Mouse (Mus musculus): Measurements from ENCODE around the gene Ereg.

The Ereg gene

DNA sequence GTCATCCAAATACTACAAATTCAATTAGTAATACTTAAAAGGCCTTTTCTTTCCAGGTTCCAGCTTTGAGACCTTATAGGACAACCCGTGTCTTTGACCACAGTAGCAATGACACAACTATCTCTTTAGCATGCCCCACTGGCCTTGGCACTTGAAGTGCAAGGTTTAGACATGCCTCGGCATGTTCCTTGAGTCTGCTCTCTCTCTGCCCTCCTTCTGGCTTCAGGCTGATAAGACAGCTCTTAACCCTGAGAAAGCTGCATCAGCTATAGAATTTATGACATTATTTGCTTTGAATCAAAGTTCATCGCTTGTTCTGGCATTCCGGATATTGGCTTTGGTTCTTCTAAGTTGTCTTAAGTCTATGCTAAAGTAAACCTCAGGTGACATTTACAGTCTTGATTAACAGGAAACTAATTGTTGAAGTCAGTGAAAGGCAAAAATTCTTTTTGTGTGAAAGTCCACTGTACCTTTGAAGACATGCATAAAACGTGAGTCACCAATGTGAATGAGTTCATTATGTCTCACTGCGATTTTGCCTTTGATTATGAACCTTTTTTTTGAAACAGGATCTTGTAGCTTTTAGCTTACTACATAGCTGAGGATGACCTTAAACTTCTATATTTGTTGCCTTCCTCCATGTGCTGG, 35.7 kb downstream of the Ereg start:
- DNase-seq (ENCODE audit: low read depth, low spot score), result no peak

- DNase-seq (ENCODE audit: low read depth, low spot score), result no peak
These were observed 36.6 kb downstream of the Ereg start for GRCm38 (mm10) chr5:91111019-91111418.

GRCm38 (mm10) chr5:91113967-91114366, 39.5 kb downstream of the Ereg start:
- DNase-seq (ENCODE audit: low read depth, low spot score), result no peak

DNA sequence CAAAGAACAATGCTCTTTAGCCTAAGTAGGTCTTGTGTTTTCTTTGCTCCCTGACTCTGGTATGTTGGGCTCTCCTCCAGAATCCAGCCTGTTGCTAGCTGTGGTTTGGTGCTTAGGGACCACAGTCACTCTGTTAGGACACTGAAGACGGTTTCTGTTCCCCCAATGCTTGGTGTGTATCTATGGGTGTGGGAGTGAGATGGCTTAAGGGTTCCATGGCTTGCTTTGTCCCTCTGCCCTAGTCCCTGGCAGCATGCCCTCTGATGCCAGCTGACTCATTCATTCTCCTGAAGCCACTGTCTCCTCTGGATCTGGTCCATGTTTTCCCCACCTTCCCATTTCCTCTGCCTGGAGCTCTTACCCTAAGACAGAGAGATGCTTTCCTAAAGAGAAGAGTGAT, 40.2 kb downstream of the Ereg start:
- DNase-seq (ENCODE audit: low read depth, low spot score), result no peak

DNA sequence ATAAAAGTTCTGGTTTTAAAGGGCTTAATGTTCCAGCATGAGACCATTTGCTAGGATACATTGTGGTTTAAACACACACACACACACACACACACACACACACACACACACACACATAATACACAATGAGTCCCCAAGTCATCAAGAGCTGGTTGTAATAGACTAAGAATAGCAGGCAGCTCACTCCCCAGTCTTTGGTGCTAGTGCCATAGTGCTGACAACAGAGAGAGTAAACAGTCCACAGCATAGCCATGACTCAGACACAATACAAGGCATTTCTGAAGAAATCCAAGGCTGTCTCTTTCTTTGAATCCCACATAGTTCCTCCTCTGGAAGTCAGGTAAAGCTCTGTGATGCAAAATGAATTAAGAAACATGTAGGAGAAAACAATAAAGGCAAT, 44.2 kb downstream of the Ereg start:
- DNase-seq (ENCODE audit: low read depth, low spot score), result no peak

- no peak for DNase-seq (ENCODE audit: low read depth, low spot score)
These were observed 49.0 kb downstream of the Ereg start for GRCm38 (mm10) chr5:91123404-91123803.

DNA sequence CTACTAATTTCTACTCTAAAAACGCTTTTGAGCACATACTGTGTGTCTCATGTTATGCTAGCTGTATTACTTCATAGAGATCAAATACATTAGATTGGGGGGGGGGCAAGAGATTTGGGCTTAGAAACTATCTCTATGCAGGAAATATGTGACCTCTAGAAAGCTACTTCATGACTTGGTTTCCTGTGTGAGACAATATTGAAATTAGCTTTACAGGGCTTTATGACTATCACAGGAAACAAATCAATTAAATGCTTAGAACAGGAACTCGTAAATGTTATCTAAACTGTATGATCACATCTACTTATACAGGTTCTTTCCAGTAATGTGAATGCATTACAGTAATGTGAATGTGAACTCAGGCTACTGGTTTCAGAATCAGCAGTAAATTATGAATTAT, 49.7 kb downstream of the Ereg start:
- DNase-seq (ENCODE audit: low read depth, low spot score), result no peak

DNA sequence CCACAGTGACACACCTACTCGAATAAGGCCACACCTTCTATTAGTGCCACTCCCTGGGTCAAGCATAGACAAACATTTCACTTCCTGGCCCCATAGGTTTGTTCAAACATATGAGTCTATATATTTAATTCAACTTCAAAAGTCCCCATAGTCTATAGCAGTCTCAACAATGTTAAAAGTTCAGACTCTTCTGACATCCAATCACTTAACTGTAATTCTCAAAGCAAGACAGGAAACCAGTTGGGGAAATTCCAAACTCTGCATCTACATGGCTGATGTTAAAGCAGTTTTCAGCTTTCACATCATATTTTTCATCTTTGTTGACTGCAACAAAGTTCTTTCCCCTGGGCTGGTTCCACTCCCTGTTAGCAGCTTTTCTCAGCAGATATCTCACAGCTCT, 52.2 kb downstream of the Ereg start:
- DNase-seq (ENCODE audit: low read depth, low spot score), result no peak

DNA sequence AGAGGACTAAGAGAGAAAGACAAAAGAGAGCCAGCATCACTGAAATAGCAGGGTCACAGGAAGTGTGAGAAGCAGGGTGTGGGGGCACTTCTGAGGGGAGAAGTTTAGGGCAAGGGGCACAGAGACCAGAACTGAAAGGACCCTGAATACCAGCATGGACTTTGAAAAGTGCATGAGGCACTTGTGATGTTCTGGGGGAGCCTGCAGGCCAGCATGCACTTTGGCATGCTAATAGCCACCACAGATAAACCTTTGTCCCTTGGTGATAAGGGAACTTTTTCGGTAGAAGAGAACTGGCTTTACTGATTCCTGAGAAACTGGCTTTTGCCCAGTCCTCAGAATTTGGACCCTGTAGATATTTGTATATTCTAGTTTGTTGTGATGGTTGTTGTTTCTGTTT, 60.5 kb downstream of the Ereg start:
- DNase-seq (ENCODE audit: low read depth, low spot score), result no peak

GRCm38 (mm10) chr5:91138970-91139369, 64.5 kb downstream of the Ereg start:
- no peak for DNase-seq (ENCODE audit: low read depth, low spot score)

DNA sequence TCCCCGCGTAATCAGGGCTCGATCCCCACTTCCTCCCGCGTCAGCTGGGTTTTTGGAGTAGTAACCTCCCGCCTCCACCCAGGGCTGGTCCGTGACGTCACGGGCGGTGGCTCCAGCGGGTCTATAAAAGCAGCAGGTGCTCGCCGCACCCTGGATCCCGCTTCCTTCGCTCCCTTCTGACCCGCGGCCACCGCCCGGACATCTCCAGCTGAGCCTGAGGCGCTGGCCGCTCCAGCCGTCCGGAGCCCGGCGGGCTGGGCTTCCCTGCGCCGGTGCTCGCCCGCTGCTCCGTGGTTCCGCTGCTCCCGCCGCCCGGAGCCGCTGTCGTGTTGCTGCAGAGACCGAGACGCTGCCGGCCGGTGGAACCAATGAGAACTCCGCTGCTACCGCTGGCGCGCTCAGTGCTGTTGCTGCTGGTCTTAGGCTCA, 65.0 kb downstream of the Ereg start, which contains the start of gene Areg:
Gene Areg, plus strand, starts transcription at position 154 of the 428 bp plus-strand sequence.
- DNase-seq (ENCODE audit: low read depth, low spot score), result no peak

- DNase-seq (ENCODE audit: low read depth, low spot score), result no peak
These were observed 66.5 kb downstream of the Ereg start for GRCm38 (mm10) chr5:91140896-91141448.

Measured in A20 (cell line).